Mouse (Mus musculus): ENCODE results near the gene G3bp2.

DNA sequence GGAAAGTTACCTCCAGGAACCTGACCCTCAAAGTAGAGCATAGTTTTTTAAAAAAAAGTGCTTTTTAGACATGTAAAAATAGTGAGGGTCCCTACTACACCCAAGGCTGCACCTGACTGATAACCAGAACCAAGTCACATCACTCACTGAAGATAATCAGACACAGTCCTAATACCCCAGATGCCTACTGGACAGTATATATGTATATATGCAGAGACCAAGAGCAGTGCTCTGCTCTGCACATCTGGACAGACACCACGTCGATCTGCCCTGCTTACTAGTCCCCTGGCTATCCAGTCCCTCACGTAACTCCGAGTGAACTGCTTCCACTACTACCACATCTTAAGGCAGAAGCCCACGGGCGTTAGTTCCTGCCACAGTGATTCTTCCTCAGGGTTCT, 30.7 kb upstream of the G3bp2 start:
- TF ChIP-seq POLR2A (IDR thresholded peaks at IDR 0.05; ENCODE audit: borderline replicate concordance, insufficient read depth, low read length) (no peak), CTCF (IDR thresholded peaks at IDR 0.05; ENCODE audit: borderline replicate concordance, insufficient read depth, low read depth, low read length) (no peak)
